Mouse (Mus musculus) thymus, postnatal 4 days (tissue): ENCODE measurements around the gene Rapgefl1.
A peak's percentile ranks its signal among the peaks of the same experiment; 100 is the strongest.

Experiments
- DNase-seq: peaks from one replicate; pipeline ENCODE4 v3.0.0; 2021

Rapgefl1 gene

DNA sequence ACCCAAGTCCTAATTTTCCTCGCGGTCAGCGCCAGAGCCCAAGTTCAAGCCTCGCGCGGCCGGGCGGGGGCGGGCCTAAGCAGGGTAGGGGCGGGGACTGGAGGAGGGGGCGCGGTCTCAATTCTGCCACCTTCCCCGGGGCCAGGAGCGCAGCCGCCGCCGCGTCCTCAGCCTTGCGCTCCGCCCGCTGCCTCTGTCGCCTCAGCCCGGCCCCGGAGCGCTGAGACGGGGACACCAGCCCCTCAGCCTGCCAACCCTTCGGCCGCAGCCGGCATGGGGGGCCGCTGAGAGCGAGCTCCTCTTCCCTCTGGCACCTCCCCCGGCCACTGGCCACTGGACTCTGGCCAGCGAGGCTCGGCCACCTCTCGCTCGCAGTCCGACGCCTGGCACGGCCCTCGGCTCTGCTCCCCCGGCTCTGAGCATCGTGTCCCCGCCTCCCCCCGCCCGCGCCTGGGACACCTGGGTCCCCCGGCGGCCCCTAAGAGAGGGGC, at the start of gene Rapgefl1:
Rapgefl1 (plus strand) TSS at position 135 of the 491 bp plus-strand sequence.
- peak; percentile 88 for DNase-seq

DNA sequence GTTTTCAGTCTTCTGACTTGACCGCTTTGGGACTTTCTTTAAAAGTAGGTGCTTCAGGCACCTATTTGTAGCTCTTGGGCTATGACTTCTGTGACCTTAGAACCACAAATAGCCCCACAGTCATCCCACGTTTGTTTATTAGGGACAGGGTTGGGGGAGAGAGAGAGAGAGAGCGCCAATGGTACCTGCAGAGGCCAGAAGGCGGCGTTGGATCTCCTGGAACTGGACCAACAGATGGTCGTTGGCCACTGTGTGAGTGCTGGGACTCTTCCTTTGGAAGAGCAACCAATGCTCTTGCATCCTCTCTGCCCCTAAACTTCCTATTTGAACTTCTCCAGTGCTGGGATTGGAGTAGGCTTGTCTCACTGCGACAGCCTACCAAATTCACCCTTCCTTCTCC, 49.4 kb upstream of the Rapgefl1 start:
- DNase-seq = no peak

- no peak for DNase-seq
Measured at GRCm38 (mm10) chr11:98787691-98788090, 48.9 kb upstream of the Rapgefl1 start.

- no peak for DNase-seq
Measured at GRCm38 (mm10) chr11:98788139-98788538, 48.4 kb upstream of the Rapgefl1 start.

DNA sequence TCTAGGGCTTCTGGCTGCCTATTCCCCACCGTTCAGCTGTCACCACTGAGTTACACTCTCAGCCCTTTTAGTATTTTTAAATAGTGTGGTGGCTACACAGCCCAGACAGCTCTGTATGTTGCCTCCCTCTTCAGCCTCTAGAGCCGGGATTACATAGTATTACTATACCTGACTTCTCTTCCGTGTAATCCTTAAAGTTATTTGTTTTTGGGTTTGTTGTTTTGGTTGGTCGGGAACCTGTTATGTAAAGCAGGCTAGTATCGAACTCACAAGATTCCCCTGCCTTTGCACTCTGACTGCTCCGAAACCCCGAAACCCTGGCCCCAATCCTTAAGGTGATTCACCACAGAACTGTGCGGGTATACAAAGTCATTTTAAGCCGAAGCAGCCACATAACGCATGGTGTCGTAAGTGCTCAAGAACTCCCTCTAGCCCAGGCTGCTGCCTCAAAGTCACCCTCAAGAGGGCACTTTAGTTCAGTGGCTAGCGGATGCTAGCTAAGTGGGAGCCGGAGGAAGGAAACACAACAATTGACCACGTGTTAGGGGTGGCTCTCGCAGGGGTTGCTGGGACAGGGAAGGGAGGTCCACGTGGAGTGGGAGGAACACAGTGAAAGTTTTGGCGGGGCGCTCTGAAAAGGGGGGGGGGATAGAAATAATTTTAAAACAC, 47.9 kb upstream of the Rapgefl1 start:
- DNase-seq = peak; percentile 87

GRCm38 (mm10) chr11:98789219-98789807, 47.3 kb upstream of the Rapgefl1 start:
- DNase-seq = peak; percentile 56

DNA sequence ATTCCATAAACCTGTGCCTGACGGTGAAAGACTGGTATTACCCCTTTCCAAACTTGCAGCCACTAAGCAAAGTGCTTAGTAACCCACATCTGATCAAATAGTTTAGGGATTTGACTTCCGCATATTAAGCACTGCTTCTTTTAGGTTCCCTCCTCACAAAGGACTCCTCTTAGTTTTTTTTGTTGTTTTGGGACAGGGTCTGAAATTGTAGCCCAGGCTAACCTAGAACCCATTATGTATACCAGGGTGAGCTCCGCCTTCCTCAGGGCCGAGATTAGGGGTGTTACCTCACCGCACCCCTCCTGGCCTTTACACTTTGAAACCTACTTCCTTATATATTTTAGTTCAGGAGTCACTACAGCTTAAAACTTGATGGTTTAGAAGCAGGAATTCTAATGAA, 46.8 kb upstream of the Rapgefl1 start:
- no peak for DNase-seq

DNA sequence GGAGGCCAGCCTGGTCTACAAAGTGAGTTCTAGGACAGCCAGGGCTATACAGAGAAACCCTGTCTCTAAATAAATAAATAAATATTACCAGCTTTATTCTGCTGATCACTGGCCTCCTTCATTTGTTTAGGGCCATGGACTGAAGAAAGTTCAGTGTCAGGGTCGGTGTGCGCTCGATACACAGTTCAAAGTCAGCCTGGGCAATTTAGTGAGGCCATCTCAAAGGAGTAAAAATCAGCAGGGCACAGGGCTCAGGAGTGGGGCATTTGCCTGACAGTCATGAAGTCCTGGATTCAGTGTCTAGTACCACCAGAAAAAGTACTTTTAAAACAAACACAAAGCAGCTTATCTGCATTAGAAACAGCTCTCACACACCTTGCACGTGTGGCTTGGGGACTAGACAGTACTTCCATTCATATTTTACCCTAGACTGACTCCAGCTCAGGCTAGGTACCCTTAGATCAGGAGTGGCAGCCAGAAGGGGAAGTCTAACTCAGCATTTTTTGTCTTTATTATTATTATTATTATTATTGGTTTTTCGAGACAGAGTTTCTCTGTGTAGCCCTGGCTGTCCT, 45.9 kb upstream of the Rapgefl1 start:
- no peak for DNase-seq

- no peak for DNase-seq
Measured at GRCm38 (mm10) chr11:98791448-98791847, 45.1 kb upstream of the Rapgefl1 start.

DNA sequence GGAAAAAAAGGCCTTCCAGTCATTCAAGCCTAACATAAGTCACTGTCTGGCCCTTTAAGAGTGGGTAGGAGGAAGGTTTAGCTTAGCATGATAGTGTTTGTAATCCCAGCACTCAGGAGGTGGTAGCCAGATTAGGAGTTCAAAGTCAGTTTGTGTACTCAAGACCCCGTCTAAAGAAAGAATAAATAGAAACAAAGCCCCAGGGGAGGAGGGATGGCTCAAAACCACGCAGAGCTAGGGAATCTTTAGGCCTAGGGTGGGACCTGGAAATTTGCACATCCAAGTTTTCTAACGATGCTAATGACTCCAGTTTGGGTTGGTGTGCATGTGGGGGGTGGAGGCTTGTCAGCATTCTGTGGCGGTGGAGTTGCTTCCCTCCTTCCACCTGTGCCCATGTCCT, 44.5 kb upstream of the Rapgefl1 start:
- no peak for DNase-seq

DNA sequence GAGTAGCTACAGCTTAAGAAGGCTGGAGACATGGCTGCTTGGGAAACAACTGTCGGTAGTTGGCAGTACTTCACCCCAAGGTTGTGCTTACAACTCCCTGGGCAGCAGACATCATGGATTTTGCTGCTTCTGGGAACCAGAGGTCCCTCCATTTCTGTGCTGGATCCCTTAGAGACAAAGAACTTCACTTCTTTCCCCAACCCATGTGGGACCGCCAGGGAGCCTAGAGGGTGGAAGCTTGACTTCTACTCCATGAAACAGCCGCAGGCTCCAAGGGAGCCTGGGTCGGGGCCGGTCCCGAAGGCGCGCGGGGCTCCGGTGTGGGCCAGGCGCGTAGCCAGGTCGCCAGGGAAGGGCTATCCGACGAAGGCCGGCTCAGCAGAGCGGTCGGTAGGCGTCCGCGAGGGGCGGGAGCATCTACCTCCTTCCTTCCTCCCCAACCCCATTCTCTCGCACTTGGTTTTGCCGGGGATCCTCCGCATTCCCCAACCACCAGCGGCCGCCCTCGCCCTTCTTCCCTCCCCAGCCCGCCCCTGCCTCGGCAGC, 42.0 kb upstream of the Rapgefl1 start:
- DNase-seq = no peak

DNA sequence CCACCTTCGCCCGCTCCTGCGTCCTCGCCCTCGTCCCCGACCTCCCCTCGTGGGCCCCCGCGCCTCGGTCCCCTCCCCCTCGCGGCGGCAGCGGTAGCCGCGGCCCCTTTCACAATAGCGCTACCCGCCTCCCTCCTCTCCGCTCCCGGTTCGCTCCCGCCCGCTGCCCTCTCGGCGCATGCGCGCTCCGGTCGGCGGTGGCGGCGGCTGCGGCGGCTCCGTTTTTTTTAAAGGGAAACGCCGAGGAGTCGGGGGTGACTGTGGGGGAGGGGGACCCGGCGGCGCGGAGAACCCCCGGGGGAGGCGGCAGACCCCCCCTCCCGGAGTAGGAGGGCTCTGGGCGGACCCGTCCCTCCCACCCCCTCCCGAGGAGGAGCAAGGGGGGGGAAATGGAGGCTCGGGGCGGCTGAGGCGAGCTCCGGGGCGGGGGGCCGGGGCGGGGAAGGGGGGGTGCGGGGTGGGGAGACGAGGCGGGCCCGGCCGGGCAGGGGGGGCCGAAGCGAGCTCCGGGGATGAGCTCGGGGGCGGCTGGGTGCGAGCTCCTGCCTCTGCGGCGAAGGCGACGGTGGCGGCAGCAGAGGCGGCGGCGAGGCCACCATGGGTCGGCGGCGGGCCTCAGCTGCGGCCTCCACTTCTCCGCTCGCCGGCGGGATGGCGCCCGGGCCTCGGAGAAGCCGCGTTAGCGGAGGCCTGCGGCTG, 41.4 kb upstream of the Rapgefl1 start, which contains the start of gene Msl1:
Msl1 (plus strand) TSS at position 502 of the 699 bp plus-strand sequence.
- peak; percentile 92 for DNase-seq

GRCm38 (mm10) chr11:98795714-98796514, 40.7 kb upstream of the Rapgefl1 start:
- DNase-seq = peak; percentile 77

DNA sequence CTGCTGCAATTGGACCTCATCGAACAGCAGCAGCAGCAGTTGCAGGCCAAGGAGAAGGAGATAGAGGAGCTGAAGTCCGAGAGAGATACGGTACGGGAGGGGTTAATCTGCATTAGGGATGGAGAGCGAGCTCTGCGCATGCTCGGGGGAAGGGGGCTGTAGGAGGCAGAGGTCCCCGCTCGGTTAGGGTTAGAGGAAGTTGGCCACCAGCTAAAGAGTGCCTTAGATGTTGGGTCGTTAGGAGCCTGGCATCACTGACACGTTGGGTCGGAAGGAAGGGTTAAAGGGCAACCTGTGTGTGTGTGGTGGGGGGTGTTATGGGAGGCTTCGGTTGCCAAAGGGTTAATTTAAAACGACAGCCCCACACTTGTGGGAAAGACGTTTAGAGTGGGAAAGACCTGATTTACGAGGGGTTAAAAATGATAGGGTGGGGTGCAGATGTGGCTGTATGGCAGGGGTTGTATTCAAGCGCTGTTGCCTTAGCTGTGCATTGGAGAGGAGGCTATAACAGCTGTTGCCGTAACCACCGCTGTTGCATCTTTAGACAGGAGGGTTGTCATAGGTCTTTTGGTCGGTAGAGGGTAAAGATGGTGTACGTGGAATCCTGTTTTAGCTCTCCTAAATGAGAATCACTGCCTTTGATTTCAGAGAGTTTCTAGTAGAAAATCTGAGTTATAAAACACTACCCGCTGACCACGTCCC, 39.9 kb upstream of the Rapgefl1 start:
- DNase-seq = peak; percentile 83

DNA sequence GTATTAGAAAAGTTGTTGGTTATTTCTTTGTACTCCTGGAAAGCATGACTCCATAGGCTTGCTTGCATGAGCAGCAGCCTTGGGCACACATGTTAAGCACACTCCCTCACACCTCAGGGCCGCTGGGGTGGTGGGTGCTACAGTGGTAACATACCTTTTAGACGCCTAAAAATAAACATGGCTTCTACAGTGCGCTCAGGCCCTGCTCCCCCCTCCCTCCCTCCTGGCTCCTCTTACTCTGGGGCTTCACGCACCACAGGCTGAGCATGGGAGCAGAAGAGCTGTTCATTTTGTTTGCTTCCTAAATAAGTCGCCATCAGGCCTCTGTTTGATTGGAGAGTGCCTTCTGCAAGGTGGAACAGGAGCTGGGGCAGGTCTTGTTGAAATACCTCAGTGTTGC, 39.3 kb upstream of the Rapgefl1 start:
- DNase-seq = peak; percentile 37

DNA sequence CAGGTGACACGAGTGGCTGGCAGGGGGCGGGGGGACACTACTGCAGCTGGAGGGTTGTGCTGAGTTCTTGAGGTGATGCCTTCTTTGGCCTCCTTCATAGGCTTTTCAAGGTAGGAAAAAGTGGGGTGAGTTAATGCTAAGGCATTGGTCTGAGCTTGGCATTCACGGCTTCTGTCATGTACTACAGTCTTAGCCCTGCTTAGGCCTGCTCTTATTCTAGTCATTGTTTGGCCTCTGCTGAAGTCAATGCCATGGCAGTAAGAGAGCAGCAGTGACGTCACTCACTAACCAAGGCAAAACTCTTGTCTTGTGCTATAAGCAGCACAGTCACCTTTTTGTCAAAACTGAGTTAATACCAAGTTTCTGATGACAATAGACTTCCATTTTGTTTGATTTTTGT, 38.7 kb upstream of the Rapgefl1 start:
- DNase-seq = no peak

- no peak for DNase-seq
Measured at GRCm38 (mm10) chr11:98804605-98805004, 32.0 kb upstream of the Rapgefl1 start, which contains the start of gene Casc3. Casc3 (plus strand) TSS chr11:98804905.

GRCm38 (mm10) chr11:98808417-98808816, 28.2 kb upstream of the Rapgefl1 start:
- DNase-seq = no peak

- DNase-seq = peak; percentile 98
Measured at GRCm38 (mm10) chr11:98809457-98810290, 26.9 kb upstream of the Rapgefl1 start.

- DNase-seq = no peak
Measured at GRCm38 (mm10) chr11:98810686-98811085, 25.9 kb upstream of the Rapgefl1 start.
